13 mouse cellular contexts compared by ENCODE assay signal in the genomic region with DNA sequence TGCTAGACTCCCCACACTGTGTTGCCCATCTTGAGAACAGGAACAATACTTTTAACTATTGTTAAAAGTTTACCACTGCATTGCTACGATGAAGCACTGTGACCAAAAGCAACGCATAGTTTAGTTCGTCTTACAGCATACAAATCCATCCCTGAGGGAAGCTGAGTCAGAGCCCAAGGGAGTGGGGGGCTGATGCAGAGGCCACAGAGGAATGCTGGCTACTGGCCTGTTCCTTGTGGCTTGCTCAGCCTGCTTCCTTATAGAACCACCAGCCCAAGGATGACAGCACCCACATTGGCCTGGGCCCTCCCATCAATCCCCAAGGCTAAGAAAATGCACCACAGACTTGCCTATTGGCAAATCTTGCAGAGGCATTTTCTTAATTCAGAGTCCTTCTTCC.
"Had no signal": no experiment of that assay in that cellular context is flagged by ENCODE, and none has a peak within 500 bp of the region (broad histone marks: within the 10 kb centered on the region; RNA-seq: fewer than 3 reads in every experiment).

No protein-coding gene starts in this region.

- H3K27me3 ChIP-seq: liver, embryonic 13.5 days; midbrain, embryonic 12.5 days; midbrain, embryonic 15.5 days; neural tube, embryonic 13.5 days; stomach, embryonic 15.5 days had no signal

- H3K4me1 ChIP-seq: midbrain, embryonic 12.5 days; midbrain, embryonic 15.5 days; stomach, embryonic 15.5 days had no signal

- H3K27ac ChIP-seq: liver, embryonic 13.5 days; macrophage; midbrain, embryonic 12.5 days; midbrain, embryonic 15.5 days; neural tube, embryonic 13.5 days; stomach, embryonic 15.5 days had no signal

- H3K36me3 ChIP-seq: liver, embryonic 13.5 days; midbrain, embryonic 12.5 days; midbrain, embryonic 15.5 days; neural tube, embryonic 13.5 days; stomach, embryonic 15.5 days had no signal

- DNase-seq: kidney, postnatal 14 days; kidney, postnatal 4 days; liver, embryonic 13.5 days; lung, adult 2 months; retina, postnatal 1 day; right cerebral cortex, postnatal 25 days; spleen, adult 18-20 months; thymus, postnatal 25 days had no signal

- H3K9me3 ChIP-seq: liver, embryonic 13.5 days; midbrain, embryonic 12.5 days; midbrain, embryonic 15.5 days; neural tube, embryonic 13.5 days; stomach, embryonic 15.5 days had no signal

- H3K4me3 ChIP-seq: liver, embryonic 13.5 days; midbrain, embryonic 12.5 days; midbrain, embryonic 15.5 days; neural tube, embryonic 13.5 days; stomach, embryonic 15.5 days had no signal

- ATAC-seq: midbrain, embryonic 15.5 days had no signal

- H3K4me2 ChIP-seq: liver, embryonic 13.5 days; midbrain, embryonic 12.5 days; midbrain, embryonic 15.5 days; neural tube, embryonic 13.5 days; stomach, embryonic 15.5 days had no signal
